Mouse (Mus musculus): Measurements from ENCODE around the gene Fbxo8. TPM values are rescaled to one million over a fixed set of nuclear protein-coding genes. Genes with fewer than 3 reads are reported as not detected.

Gene Fbxo8
- total RNA-seq, 2 experiments from 2014 or later = 6.3 to 36.7 TPM

DNA sequence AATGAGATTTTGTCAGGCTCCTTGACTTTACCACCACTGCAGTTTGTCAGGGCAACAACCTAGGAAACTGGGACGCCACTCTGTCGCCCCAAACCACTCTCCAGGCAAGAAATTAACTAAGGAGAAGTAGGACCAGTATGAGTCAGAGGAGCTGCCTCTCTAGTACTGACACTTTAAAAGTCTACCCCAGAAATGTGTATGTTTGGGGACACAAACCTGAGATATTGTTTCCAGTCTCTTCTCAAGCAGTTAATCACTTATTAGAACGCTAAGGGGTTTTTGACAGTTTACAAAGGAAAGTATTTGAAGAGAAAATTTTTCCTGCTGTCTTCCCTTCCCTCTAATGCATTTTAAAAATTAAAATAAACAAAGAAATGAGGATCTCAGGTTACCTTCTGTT lies 55.6 kb downstream of the Fbxo8 start:
- ATAC-seq (replicated peaks; ENCODE audit: poor library complexity) = no peak

DNA sequence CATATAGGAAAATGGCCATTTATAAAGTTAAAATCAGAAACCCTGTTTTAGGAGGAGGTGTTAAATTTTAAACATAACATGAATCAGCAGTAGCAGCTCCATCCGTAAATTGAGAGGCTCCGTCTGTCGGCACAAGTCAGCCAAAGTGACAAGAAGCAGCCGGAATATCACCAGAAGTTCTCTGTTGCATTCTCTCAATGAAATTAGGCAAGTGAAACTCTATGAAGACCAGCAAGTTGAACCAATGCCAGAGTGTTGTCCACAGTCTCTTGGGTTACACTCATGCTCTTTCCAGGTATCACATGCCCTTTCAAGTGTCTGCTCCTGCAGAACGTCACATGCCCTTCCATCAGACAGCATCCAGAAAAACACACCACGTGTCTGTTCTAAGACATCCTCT lies 60.8 kb downstream of the Fbxo8 start:
- ATAC-seq (replicated peaks; ENCODE audit: poor library complexity) = no peak

DNA sequence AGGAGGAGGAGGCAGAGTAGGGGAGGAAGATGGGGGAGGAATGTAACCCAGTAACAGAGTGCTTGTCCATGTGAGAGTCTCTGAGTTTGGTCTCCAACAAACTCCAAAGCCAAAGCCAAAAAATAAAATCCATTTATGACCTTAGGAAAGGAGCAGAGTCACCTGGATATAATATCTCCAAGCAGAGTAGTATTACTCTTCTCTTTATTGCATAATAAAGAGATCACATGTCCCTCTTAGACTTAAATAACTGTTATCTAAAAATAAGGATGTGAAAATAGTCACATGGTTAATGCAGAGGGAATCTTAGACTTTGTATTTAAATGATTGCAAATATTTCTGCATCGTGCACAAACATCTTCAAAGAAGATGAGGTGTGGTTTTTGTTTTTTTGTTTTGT lies 63.3 kb downstream of the Fbxo8 start:
- ATAC-seq (replicated peaks; ENCODE audit: poor library complexity) = 0 out of 2 replicates have a peak, but pooled peaks have one; percentile 30

DNA sequence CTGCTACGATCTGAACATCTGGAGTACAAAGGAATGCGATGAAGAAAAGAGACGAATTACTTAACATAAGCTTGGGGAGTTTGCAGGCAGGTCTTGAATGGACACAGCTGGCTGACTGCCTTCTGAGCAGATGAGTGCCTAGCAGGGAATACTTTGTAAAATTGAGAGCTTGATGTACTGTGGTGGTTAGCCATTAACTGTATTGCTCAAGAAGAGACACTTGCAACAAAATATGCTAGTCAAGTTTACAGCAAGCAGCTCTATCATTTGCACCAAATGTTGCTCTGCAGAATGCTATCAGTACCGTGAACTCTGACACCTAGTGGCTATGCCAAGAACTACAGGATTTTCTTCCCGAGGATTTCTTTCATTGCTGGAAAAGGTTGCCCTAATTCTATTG lies 64.1 kb downstream of the Fbxo8 start:
- ATAC-seq (replicated peaks; ENCODE audit: poor library complexity) = peak; percentile 83

DNA sequence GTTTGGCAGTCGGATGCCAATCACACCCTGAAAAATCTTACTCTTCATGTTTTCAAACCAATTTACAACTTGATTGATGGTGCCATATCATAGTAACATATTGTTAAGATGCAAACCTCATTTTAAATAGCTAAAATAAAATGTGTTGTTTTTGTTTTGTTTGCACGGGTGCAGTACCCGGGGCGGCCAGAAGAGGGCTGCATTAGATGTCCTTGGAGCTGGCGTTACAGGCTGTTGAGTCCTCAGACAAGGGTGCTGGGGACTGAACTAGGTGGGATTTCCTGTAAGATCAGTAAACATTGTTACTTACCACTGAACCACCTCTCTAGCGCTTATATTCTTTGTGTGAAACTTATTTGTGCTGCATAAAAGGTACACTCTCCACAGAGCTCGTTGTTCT lies 65.4 kb downstream of the Fbxo8 start:
- ATAC-seq (replicated peaks; ENCODE audit: poor library complexity) = peak; percentile 69

- no peak for ATAC-seq (replicated peaks; ENCODE audit: poor library complexity)
Measured at GRCm38 (mm10) chr8:56617271-56617670, 66.4 kb downstream of the Fbxo8 start.

DNA sequence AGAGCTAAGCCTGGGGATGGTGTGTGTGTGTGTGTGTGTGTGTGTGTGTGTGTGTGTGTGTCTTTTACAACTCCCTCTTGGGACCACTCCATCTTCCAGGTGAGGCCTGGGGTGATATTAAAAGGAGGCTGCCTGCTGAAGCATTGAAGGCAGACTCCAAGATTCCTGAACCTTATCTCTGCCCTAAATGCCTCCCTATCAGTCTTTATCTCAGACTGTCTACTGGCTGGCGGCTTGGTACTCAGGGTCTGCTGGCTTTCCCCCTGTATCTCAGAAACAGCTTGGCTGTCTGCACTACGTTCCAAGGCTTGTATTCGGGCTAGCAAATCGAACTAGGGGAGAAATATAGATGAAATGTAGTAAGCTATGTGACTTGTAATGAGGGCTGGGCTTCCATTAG lies 68.2 kb downstream of the Fbxo8 start:
- no peak for ATAC-seq (replicated peaks; ENCODE audit: poor library complexity)

GRCm38 (mm10) chr8:56619571-56619970 lies 68.7 kb downstream of the Fbxo8 start:
- ATAC-seq (replicated peaks; ENCODE audit: poor library complexity) = no peak

- no peak for ATAC-seq (replicated peaks; ENCODE audit: poor library complexity)
Measured at GRCm38 (mm10) chr8:56620691-56621090, 69.8 kb downstream of the Fbxo8 start.

DNA sequence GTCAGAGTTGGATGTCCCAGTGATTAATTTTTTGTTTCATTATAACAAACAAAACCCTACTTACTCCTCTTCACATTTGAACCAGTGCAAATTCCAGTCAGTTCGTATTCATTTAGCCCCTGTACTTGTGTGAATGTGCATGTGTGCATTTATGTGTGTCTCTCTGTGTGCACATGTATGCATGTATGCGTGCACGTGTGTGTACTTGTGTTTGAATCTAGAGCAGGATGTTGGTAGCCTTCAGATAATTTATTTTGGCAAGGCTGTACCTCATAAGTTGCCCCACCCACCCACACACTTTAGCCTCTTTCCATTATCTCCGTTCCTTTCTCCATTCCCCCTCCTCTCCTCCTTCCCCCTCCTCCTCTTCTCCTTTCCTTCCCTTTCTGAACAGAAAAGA lies 70.2 kb downstream of the Fbxo8 start:
- peak; percentile 19 for ATAC-seq (replicated peaks; ENCODE audit: poor library complexity)

DNA sequence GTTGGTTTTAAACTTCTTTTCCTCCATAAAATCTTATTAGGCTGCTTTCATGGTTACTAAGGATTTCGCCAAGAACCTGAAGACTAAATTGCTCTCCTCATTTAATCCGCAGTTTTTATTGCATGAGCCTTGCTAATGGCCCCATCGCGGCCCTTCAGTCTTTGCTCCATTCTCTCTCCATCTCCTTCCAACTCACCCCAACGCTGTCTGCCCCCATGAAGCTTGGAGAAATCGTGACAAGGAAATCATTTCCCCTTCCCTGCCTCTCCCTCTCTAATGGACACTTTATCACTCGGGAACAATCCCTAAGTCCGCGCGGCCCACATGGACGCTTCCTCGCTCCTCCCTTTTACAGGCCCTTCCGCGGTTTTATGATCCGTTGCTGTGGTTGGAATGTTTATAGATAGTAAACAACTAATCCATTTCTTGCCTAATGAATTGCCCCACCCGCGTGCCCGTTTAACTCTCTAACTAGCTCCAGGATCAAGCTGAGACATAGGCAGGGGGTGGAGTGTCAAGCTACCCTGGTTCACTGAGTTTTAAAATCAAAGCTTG lies 71.7 kb downstream of the Fbxo8 start:
- ATAC-seq (replicated peaks; ENCODE audit: poor library complexity) = no peak

DNA sequence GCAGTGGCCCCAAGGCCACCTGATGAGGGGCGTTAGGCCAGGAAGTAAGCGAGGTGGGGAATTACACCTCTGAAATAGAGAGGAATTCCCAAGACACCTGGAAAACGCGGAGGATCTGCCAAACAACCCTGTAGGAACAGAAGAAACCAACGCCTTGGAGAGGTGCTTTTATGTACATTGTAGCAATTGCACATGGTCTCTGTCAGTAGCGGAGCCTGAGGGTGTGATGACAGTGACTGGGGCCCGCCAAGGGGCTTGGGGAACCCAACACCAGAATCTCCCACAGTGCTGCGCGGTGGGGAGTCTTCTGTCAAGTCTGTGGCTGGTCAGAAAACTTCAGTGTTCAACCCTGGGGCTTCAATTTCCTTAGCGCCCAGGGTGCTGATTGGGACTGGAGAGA lies 72.5 kb downstream of the Fbxo8 start:
- ATAC-seq (replicated peaks; ENCODE audit: poor library complexity) = no peak

GRCm38 (mm10) chr8:56629160-56629559 lies 78.3 kb downstream of the Fbxo8 start:
- ATAC-seq (replicated peaks; ENCODE audit: poor library complexity) = no peak

DNA sequence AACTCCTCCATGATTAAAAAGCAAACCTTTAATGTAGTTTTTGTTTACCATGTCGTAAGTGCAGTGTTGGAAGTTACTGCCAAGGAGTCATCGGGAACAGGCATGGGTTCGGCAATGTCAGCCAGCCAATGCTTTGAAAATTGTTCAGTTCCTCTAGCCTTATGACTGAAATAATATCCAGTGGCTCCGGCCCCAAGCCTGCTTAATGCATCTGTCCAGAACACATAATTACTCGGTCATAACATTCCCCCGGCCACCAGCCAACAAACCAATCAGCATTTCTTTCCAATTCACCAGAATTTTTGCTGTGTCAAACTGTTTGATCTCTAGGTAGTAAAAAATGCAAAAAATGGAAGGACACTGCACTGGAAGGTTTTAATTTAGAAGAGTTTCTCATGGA lies 88.4 kb downstream of the Fbxo8 start:
- ATAC-seq (replicated peaks; ENCODE audit: poor library complexity) = no peak

Other genes starting within 250 kb of the Fbxo8 start
- gene Cep44, start within 50 bp of the Fbxo8 start, total RNA-seq (2015) = 45.6 and 48.7 TPM in 2 replicates
- gene Cep44, start within 50 bp of the Fbxo8 start, total RNA-seq (2017) = 37.3 and 46.9 TPM in 2 replicates